Comparison of ENCODE assay signal across 21 mouse cellular contexts in the genomic region with DNA sequence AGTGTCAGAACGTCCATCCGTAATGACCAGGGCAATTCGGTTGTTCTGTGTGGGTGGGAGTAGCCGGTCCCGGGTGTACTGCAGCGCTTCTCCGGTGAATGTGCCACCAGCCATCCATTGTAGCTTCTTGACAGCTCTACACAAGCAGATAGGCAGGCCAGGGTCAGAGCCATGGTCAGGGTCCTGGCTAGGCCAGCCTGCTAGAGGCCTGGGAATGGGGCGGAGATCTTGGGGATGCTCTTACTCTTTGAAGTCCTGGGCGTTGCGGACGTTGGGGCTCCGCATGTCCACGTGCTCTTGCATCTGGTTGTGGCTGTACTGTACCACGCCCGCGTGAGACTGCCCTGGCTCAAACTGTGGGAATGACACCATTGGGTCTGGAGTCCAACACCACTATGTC. TPM values are rescaled to one million over a fixed set of nuclear protein-coding genes. Genes with fewer than 3 reads are reported as not detected.
DNase-seq lines count a peak whose midpoint lies in the region; ATAC-seq and TF ChIP-seq lines count a peak whose summit lies in the region.
"Had no signal": no experiment of that assay in that cellular context is flagged by ENCODE, and none has a peak within 500 bp of the region (broad histone marks: within the 10 kb centered on the region; RNA-seq: fewer than 3 reads in every experiment).

No protein-coding gene starts in this region.

- H3ac ChIP-seq in myocyte (ENCODE audit: control insufficient read depth, insufficient read length) = no peak overlapping the region

- H3K9ac ChIP-seq in kidney, embryonic 16.5 days (replicated peaks; ENCODE audit: low read length) = no peak overlapping the region

- no peak for TF ChIP-seq POLR2A in myocyte (IDR thresholded peaks at IDR 0.05; ENCODE audit: insufficient read length, low read depth)

- 89% methylated on average over 16 of the region's 16 CpGs for WGBS in kidney, embryonic 16.5 days

- peaks cover 17% of the 10 kb centered on the region; the same call in 1 of the 2 replicates for H3K36me3 ChIP-seq in kidney, embryonic 16.5 days (ENCODE audit: insufficient read depth, low read length)
- H3K36me3 ChIP-seq in myocyte (ENCODE audit: control insufficient read depth, insufficient read depth) = no peaks in the 10 kb centered on the region
- H3K36me3 ChIP-seq: G1E had no signal

- no peaks in the 10 kb centered on the region for H3K79me2 ChIP-seq in myocyte (ENCODE audit: control insufficient read depth, insufficient read depth)

- no peaks in the 10 kb centered on the region for H3K9me3 ChIP-seq in kidney, embryonic 16.5 days (ENCODE audit: low read length)
- H3K9me3 ChIP-seq: G1E had no signal

- peak; percentile 90 for DNase-seq in heart, adult 11 months
- DNase-seq in heart, adult 18-20 months = no peak
- no peak for DNase-seq in kidney, postnatal 36 days
- no peak for DNase-seq in lung, adult 18-20 months
- DNase-seq: adrenal gland, adult 2 months; adrenal gland, adult 8-10 months; adrenal gland, postnatal 10 days; adrenal gland, postnatal 14 days; adrenal gland, postnatal 25 days; adrenal gland, postnatal 36 days; B cell, adult 2 months; cerebellum, adult 11 months; cerebellum, adult 11-12 months; cerebellum, adult 18-20 months had no signal

- H3K27ac ChIP-seq in kidney, embryonic 16.5 days (ENCODE audit: low read length) = no peak overlapping the region

- H3K27me3 ChIP-seq in kidney, embryonic 16.5 days (ENCODE audit: insufficient read depth, low read length) = no peaks in the 10 kb centered on the region
- no peaks in the 10 kb centered on the region for H3K27me3 ChIP-seq in myocyte (ENCODE audit: control insufficient read depth, insufficient read depth, insufficient read length)
- H3K27me3 ChIP-seq: Patski had no signal

- H3K4me2 ChIP-seq in kidney, embryonic 16.5 days (replicated peaks; ENCODE audit: low read depth, low read length) = no peak overlapping the region
- H3K4me2 ChIP-seq in myocyte (ENCODE audit: low read depth) = no peak overlapping the region

- no peaks in the 10 kb centered on the region for H3K4me1 ChIP-seq in kidney, embryonic 16.5 days (ENCODE audit: insufficient read depth, low read length)

- no peak overlapping the region for H3K4me3 ChIP-seq in kidney, embryonic 16.5 days (ENCODE audit: low read length)
- H3K4me3 ChIP-seq in myocyte = no peak overlapping the region

- peak; percentile 8; the same call in 1 of the 2 replicates for ATAC-seq in kidney, embryonic 16.5 days (ENCODE audit: low FRiP score, low TSS enrichment)
- ATAC-seq: activated CD4-positive, CD25-positive, alpha-beta regulatory T cell, adult 4 months; CD4-positive, CD25-positive, alpha-beta regulatory T cell, adult 4 months; Patski had no signal

TF ChIP-seq in myocyte, 11 proteins besides CTCF, POLR2A, EP300 and RAD21:
- TF ChIP-seq MYOD1 (IDR thresholded peaks at IDR 0.05; ENCODE audit: control insufficient read depth in 1 of 3, insufficient read length in 2 of 3, low read depth in 2 of 3) (no peak), CEBPB (IDR thresholded peaks at IDR 0.05; ENCODE audit: insufficient read depth, poor library complexity, severe bottlenecking) (no peak), POLR2AphosphoS2 (IDR thresholded peaks at IDR 0.05; ENCODE audit: insufficient read length, low read depth) (peak; percentile 21)
TF ChIP-seq in myocyte: peak in this region for 1.

RNA-seq across cellular contexts. Expression of gene Col6a1, which starts 14.6 kb away (rescaled TPM):
- 10 to 100 TPM; 35.5 to 35.8 TPM for total RNA-seq in heart, adult 18-20 months (2021)
- 94.8 and 128 TPM in 2 replicates for polyA plus RNA-seq in kidney, embryonic 16.5 days (2015; fragmentation: Nextera tagmentation; extraction: Ambion mirVana)
- 144 TPM for polyA plus RNA-seq in myocyte (2012; fragmentation: generic; extraction: Trizol)
- total RNA-seq: MEL had no signal
- polyA plus RNA-seq: activated CD4-positive, CD25-positive, alpha-beta regulatory T cell, adult 4 months; CD4-positive, CD25-positive, alpha-beta regulatory T cell, adult 4 months; G1E had no signal
